Comparison of ENCODE assay signal across 9 mouse cellular contexts in genomic region chr6:118827560-118827959, GRCm38 (mm10).
DNase-seq lines count a peak whose midpoint lies in the region; ATAC-seq lines count a peak whose summit lies in the region.
"Had no signal": no experiment of that assay in that cellular context is flagged by ENCODE, and none has a peak within 500 bp of the region (broad histone marks: within the 10 kb centered on the region; RNA-seq: fewer than 3 reads in every experiment).

No protein-coding gene starts in this region.

- peaks cover 9% of the 10 kb centered on the region for H3K4me1 ChIP-seq in kidney, embryonic 14.5 days (ENCODE audit: control insufficient read depth, insufficient read depth, low read length)
- H3K4me1 ChIP-seq in embryonic facial prominence, embryonic 12.5 days = peaks cover 19% of the 10 kb centered on the region
- peaks cover 19% of the 10 kb centered on the region for H3K4me1 ChIP-seq in limb, embryonic 10.5 days
- peaks cover 22% of the 10 kb centered on the region for H3K4me1 ChIP-seq in neural tube, embryonic 15.5 days

- no peaks in the 10 kb centered on the region for H3K27me3 ChIP-seq in kidney, embryonic 14.5 days (ENCODE audit: control insufficient read depth, insufficient read depth, low read length)
- no peaks in the 10 kb centered on the region for H3K27me3 ChIP-seq in embryonic facial prominence, embryonic 12.5 days
- no peaks in the 10 kb centered on the region for H3K27me3 ChIP-seq in limb, embryonic 10.5 days (ENCODE audit: low read depth, poor library complexity, severe bottlenecking)
- no peaks in the 10 kb centered on the region for H3K27me3 ChIP-seq in neural tube, embryonic 15.5 days (replicated peaks)

- H3K4me2 ChIP-seq in kidney, embryonic 14.5 days (replicated peaks; ENCODE audit: low read depth, low read length) = no peak overlapping the region
- H3K4me2 ChIP-seq in embryonic facial prominence, embryonic 12.5 days (replicated peaks) = no peak overlapping the region
- no peak overlapping the region for H3K4me2 ChIP-seq in neural tube, embryonic 15.5 days

- 14% methylated on average over 8 of the region's 8 CpGs for WGBS in kidney, embryonic 14.5 days
- 28% methylated on average over 8 of the region's 8 CpGs for WGBS in embryonic facial prominence, embryonic 12.5 days
- 57% methylated on average over 8 of the region's 8 CpGs for WGBS in limb, embryonic 10.5 days
- 23% methylated on average over 8 of the region's 8 CpGs for WGBS in neural tube, embryonic 15.5 days

- no peaks in the 10 kb centered on the region for H3K36me3 ChIP-seq in kidney, embryonic 14.5 days (ENCODE audit: control insufficient read depth, insufficient read depth, low read length)
- H3K36me3 ChIP-seq in embryonic facial prominence, embryonic 12.5 days = no peaks in the 10 kb centered on the region
- no peaks in the 10 kb centered on the region for H3K36me3 ChIP-seq in limb, embryonic 10.5 days
- H3K36me3 ChIP-seq in neural tube, embryonic 15.5 days = no peaks in the 10 kb centered on the region

- H3K9ac ChIP-seq in kidney, embryonic 14.5 days (ENCODE audit: low read depth, low read length) = peak overlapping the region; percentile 9; the same call in 1 of the 2 replicates
- no peak overlapping the region for H3K9ac ChIP-seq in embryonic facial prominence, embryonic 12.5 days
- H3K9ac ChIP-seq in neural tube, embryonic 15.5 days (replicated peaks) = no peak overlapping the region

- no peaks in the 10 kb centered on the region for H3K9me3 ChIP-seq in kidney, embryonic 14.5 days (ENCODE audit: control insufficient read depth, low read length)
- H3K9me3 ChIP-seq in embryonic facial prominence, embryonic 12.5 days = peaks cover 5% of the 10 kb centered on the region; the same call in 1 of the 2 replicates
- no peaks in the 10 kb centered on the region for H3K9me3 ChIP-seq in limb, embryonic 10.5 days (replicated peaks)
- H3K9me3 ChIP-seq in neural tube, embryonic 15.5 days (replicated peaks) = no peaks in the 10 kb centered on the region

- DNase-seq in kidney, postnatal 14 days = no peak
- DNase-seq in limb, embryonic 10.5 days (ENCODE audit: low spot score) = no peak
- no peak for DNase-seq in layer of hippocampus, postnatal 25 days (ENCODE audit: extremely low spot score in 1 of 2, low spot score in 1 of 2)
- DNase-seq in layer of hippocampus, adult 11-12 months (ENCODE audit: low spot score) = no peak
- no peak for DNase-seq in left cerebral cortex, adult 18-20 months (ENCODE audit: low spot score in 2 of 2)
- DNase-seq: kidney, postnatal 36 days had no signal

- peak; percentile 86 for ATAC-seq in kidney, embryonic 14.5 days (ENCODE audit: low FRiP score, low TSS enrichment)
- peak; percentile 79; the same call in 1 of the 2 replicates for ATAC-seq in embryonic facial prominence, embryonic 12.5 days (ENCODE audit: insufficient number of reproducible peaks, insufficient read depth, low FRiP score, low TSS enrichment)
- ATAC-seq in neural tube, embryonic 15.5 days (ENCODE audit: low FRiP score) = peak; percentile 63; the same call in 1 of the 2 replicates

- no peak overlapping the region for H3K27ac ChIP-seq in kidney, embryonic 14.5 days (ENCODE audit: low read depth, low read length)
- H3K27ac ChIP-seq in embryonic facial prominence, embryonic 12.5 days = peak overlapping the region; percentile 58
- H3K27ac ChIP-seq in limb, embryonic 10.5 days = peak overlapping the region; percentile 66
- H3K27ac ChIP-seq in neural tube, embryonic 15.5 days (replicated peaks) = peak overlapping the region; percentile 38

- H3K4me3 ChIP-seq in kidney, embryonic 14.5 days (ENCODE audit: low read length) = no peak overlapping the region
- no peak overlapping the region for H3K4me3 ChIP-seq in embryonic facial prominence, embryonic 12.5 days
- H3K4me3 ChIP-seq in limb, embryonic 10.5 days = no peak overlapping the region
- no peak overlapping the region for H3K4me3 ChIP-seq in neural tube, embryonic 15.5 days (replicated peaks)
